Mouse (Mus musculus) CH12.LX (cell line): ENCODE measurements around the gene Arhgap6. TPM values are rescaled to one million over a fixed set of nuclear protein-coding genes. Genes with fewer than 3 reads are reported as not detected.

Experiments used
- DNase-seq: peaks from one replicate; pipeline ENCODE4 v3.0.0-alpha.2; 2013; ENCODE audit errors: extremely low read depth
- H3K27ac ChIP-seq: 2 replicates; pipeline ENCODE4 v1.5.1; 2012; ENCODE audit warnings: low read depth, mild to moderate bottlenecking, control low read depth, moderate library complexity; ENCODE audit not compliant: insufficient read depth
- H3K27me3 ChIP-seq: replicated peaks from 2 replicates; pipeline ENCODE3; 2012; ENCODE audit warnings: inconsistent platforms
- H3K36me3 ChIP-seq, 2 experiments: replicated peaks in 1 of 2; 2 replicates each; pipeline versions ENCODE3 to v1.6.1; 2012; ENCODE audit warnings: inconsistent platforms in 1 of 2, low read length in 1 of 2, mild to moderate bottlenecking in 1 of 2, mixed read lengths in 1 of 2, moderate library complexity in 1 of 2; ENCODE audit not compliant: control insufficient read depth in 1 of 2, insufficient read depth in 1 of 2
- H3K4me1 ChIP-seq, 2 experiments: 2 replicates each; pipeline ENCODE4 v1.6.1; 2012; ENCODE audit warnings: inconsistent platforms in 1 of 2, moderate library complexity in 1 of 2; ENCODE audit not compliant: insufficient read depth in 2 of 2, control insufficient read depth in 1 of 2
- H3K4me2 ChIP-seq: 2 replicates; pipeline ENCODE4 v1.6.1; 2012; ENCODE audit warnings: low read depth, mild to moderate bottlenecking, control low read depth; ENCODE audit not compliant: poor library complexity, insufficient read depth, severe bottlenecking
- H3K4me3 ChIP-seq, 3 experiments: fragments of 150-350 bp in 1 of 3; sonication (generic) in 1 of 3; replicated peaks in 1 of 3; 2 replicates each; pipeline versions ENCODE3 to v1.5.1; 2011 to 2012; ENCODE audit warnings: low read depth in 2 of 3, low read length in 2 of 3, mild to moderate bottlenecking in 2 of 3, moderate library complexity in 2 of 3, control low read depth in 1 of 3, improper control_type of control experiment in 1 of 3, inconsistent platforms in 1 of 3, mixed read lengths in 1 of 3; ENCODE audit not compliant: poor library complexity in 1 of 3
- H3K79me2 ChIP-seq: replicated peaks from 2 replicates; pipeline ENCODE4 v1.6.1; 2012; ENCODE audit warnings: mild to moderate bottlenecking, moderate library complexity; ENCODE audit not compliant: control insufficient read depth, poor library complexity, insufficient read depth, severe bottlenecking; ENCODE audit errors: extremely low read depth
- H3K9ac ChIP-seq: 2 replicates; pipeline ENCODE4 v1.6.1; 2012; ENCODE audit warnings: low read depth, mild to moderate bottlenecking, control low read depth, moderate library complexity; ENCODE audit not compliant: insufficient read depth
- H3K9me3 ChIP-seq: replicated peaks from 2 replicates; pipeline ENCODE3; 2012; ENCODE audit warnings: low read length, inconsistent platforms, mixed read lengths
- BHLHE40 ChIP-seq: IDR thresholded peaks from 2 replicates; pipeline ENCODE4 v1.6.1; 2011; ENCODE audit warnings: mild to moderate bottlenecking, low read depth, low read length, improper control_type of control experiment
- CHD1 ChIP-seq: IDR thresholded peaks from 2 replicates; pipeline ENCODE4 v1.6.1; 2012; ENCODE audit warnings: low read depth, low read length, improper control_type of control experiment, inconsistent platforms
- CTCF ChIP-seq, 2 experiments: IDR thresholded peaks in 1 of 2; conservative IDR thresholded peaks in 1 of 2; 2 replicates each; pipeline ENCODE4 v1.5.1; 2011 to 2012; ENCODE audit warnings: low read depth in 2 of 2, low read length in 2 of 2, improper control_type of control experiment in 1 of 2, inconsistent platforms in 1 of 2, mild to moderate bottlenecking in 1 of 2, moderate library complexity in 1 of 2
- E2F4 ChIP-seq: IDR thresholded peaks from 2 replicates; pipeline ENCODE4 v1.6.1; 2011; ENCODE audit warnings: low read depth, low read length, improper control_type of control experiment; ENCODE audit not compliant: insufficient replicate concordance
- ELF1 ChIP-seq: IDR thresholded peaks from 2 replicates; pipeline ENCODE4 v1.6.1; 2014; ENCODE audit warnings: low read depth, mild to moderate bottlenecking, inconsistent platforms, low read length, improper control_type of control experiment
- EP300 ChIP-seq: IDR thresholded peaks from 2 replicates; pipeline ENCODE4 v1.6.1; 2011; ENCODE audit warnings: low read length, improper control_type of control experiment
- ETS1 ChIP-seq: conservative IDR thresholded peaks from 2 replicates; pipeline ENCODE4 v1.6.1; 2012; ENCODE audit warnings: low read depth, mild to moderate bottlenecking, inconsistent platforms, low read length, improper control_type of control experiment, moderate library complexity
- JUN ChIP-seq: IDR thresholded peaks from 2 replicates; pipeline ENCODE4 v1.6.1; 2011; ENCODE audit warnings: low read depth, mild to moderate bottlenecking, low read length, improper control_type of control experiment, moderate library complexity; ENCODE audit not compliant: insufficient read depth
- JUND ChIP-seq: conservative IDR thresholded peaks from 2 replicates; pipeline ENCODE4 v1.6.1; 2011; ENCODE audit warnings: low read depth, low read length, improper control_type of control experiment
- MAFK ChIP-seq: IDR thresholded peaks from 2 replicates; pipeline ENCODE4 v1.6.1; 2011; ENCODE audit warnings: low read length, improper control_type of control experiment; ENCODE audit not compliant: insufficient replicate concordance
- MAX ChIP-seq: IDR thresholded peaks from 2 replicates; pipeline ENCODE4 v1.6.1; 2011; ENCODE audit warnings: low read length, improper control_type of control experiment
- MAZ ChIP-seq: IDR thresholded peaks from 2 replicates; pipeline ENCODE4 v1.6.1; 2012; ENCODE audit warnings: low read depth, mild to moderate bottlenecking, inconsistent platforms, low read length, improper control_type of control experiment, moderate library complexity
- MEF2A ChIP-seq: IDR thresholded peaks from 2 replicates; pipeline ENCODE4 v1.6.1; 2014; ENCODE audit warnings: low read depth, mild to moderate bottlenecking, inconsistent platforms, low read length, improper control_type of control experiment, borderline replicate concordance
- NELFE ChIP-seq: IDR thresholded peaks from 2 replicates; pipeline ENCODE4 v1.6.1; 2011; ENCODE audit warnings: low read depth, low read length, improper control_type of control experiment
- PAX5 ChIP-seq: IDR thresholded peaks from 2 replicates; pipeline ENCODE4 v1.6.1; 2012; ENCODE audit warnings: low read length, inconsistent platforms, mixed read lengths
- POLR2AphosphoS2 ChIP-seq: IDR thresholded peaks from 2 replicates; pipeline ENCODE4 v1.6.1; 2011; ENCODE audit warnings: low read depth, low read length, improper control_type of control experiment
- RAD21 ChIP-seq: IDR thresholded peaks from 2 replicates; pipeline ENCODE4 v1.6.1; 2011; ENCODE audit warnings: low read depth, mild to moderate bottlenecking, low read length, improper control_type of control experiment, moderate library complexity
- RCOR1 ChIP-seq: conservative IDR thresholded peaks from 2 replicates; pipeline ENCODE4 v1.6.1; 2012; ENCODE audit warnings: low read depth, mild to moderate bottlenecking, inconsistent platforms, low read length, improper control_type of control experiment
- SMC3 ChIP-seq: IDR thresholded peaks from 2 replicates; pipeline ENCODE4 v1.6.1; 2011; ENCODE audit warnings: low read depth, low read length, improper control_type of control experiment
- TBP ChIP-seq: conservative IDR thresholded peaks from 2 replicates; pipeline ENCODE4 v1.6.1; 2011; ENCODE audit warnings: low read depth, low read length, improper control_type of control experiment
- USF2 ChIP-seq: conservative IDR thresholded peaks from 2 replicates; pipeline ENCODE4 v1.6.1; 2011; ENCODE audit warnings: low read depth, low read length, improper control_type of control experiment
- ZMIZ1 ChIP-seq: IDR thresholded peaks from 2 replicates; pipeline ENCODE4 v1.6.1; 2012; ENCODE audit warnings: low read depth, mild to moderate bottlenecking, inconsistent platforms, low read length, improper control_type of control experiment
- dilution Hi-C: fragments of 300-500 bp; cut with MboI; formaldehyde crosslinking; loops from 2 replicates; pipeline ENCODE4 v1.14.3; 2020; ENCODE audit warnings: low sequenced_read_pairs; ENCODE audit not compliant: extremely low pct_unique_long_range_greater_than_20kb, extremely low pct_ligation_motif_present
- in situ Hi-C: fragments of 300-500 bp; cut with MboI; formaldehyde crosslinking; loops from 3 replicates; pipeline ENCODE4 v1.14.3; 2019; ENCODE audit warnings: low sequenced_read_pairs, low pct_ligation_motif_present, low pct_unique_long_range_greater_than_20kb, mixed read lengths
- polyA plus RNA-seq: library from polyadenylated mRNA; unstranded; fragments of >175 nt; gene quantifications from 2 replicates; pipeline ENCODE4 v1.2.1, GENCODE M21; 2012; ENCODE audit warnings: low read depth; ENCODE audit not compliant: insufficient read length
- total RNA-seq, 2 experiments: library from RNA; depleted of rRNA; stranded (reverse); fragments of 300-350 nt in 1 of 2; fragments of >200 nt in 1 of 2; gene quantifications; 2 replicates each; pipeline ENCODE4 v1.2.3; 2012 to 2014

The Arhgap6 gene
- total and polyA plus RNA-seq, 3 experiments, result 0.13 to 0.47 (median 0.46) TPM

DNA sequence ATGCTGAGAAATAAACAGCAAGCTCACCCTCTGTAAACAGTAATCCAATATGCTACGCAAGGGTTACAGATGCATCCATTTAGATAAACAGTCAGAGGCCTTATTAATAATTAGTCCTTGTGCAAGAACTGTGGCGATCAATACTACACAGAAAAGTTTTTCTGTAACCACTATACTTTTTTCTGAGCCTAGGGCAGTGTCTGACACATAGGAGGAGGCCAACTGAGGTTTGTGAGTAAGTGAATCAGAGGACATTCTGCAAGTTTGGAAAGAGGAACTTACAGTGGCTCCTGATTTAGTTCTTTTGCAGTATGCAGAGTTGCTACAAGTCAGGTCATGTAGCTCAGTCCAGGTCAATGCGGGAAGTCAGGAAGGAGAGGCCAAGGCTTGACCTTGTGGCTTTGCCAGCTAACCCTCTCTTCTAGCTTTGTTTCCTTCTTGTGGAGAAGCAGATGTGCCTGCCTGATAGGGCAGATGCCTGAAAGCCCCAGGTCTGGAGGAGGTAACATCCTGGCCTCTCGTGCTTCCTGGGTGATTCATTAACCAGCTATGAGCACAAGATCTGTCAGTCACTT is 311.2 kb downstream of the Arhgap6 start:
- Histone ChIP-seq H3K9ac (no peak overlapping the region), H3K4me3 (no peak overlapping the region), H3K36me3 (no peaks in the 10 kb centered on the region), H3K4me1 (peaks cover 0 to 14% of the 10 kb centered on the region in 2 experiments; a peak in 1 of 4 replicates), H3K79me2 (no peaks in the 10 kb centered on the region), H3K27me3 (no peaks in the 10 kb centered on the region), H3K9me3 (no peaks in the 10 kb centered on the region), H3K4me2 (0 out of 2 replicates have a peak overlapping the region, but pooled peaks have one; percentile 2), H3K27ac (peak overlapping the region; percentile 42)
- TF ChIP-seq EP300 (peak; percentile 39; the same call in 1 of the 2 replicates), MEF2A (peak; percentile 46; the same call in 1 of the 2 replicates), BHLHE40 (peak; percentile 33; the same call in 1 of the 2 replicates), RCOR1 (no peak), JUND (no peak), CHD1 (peak; percentile 74), ELF1 (peak; percentile 27; the same call in 1 of the 2 replicates), NELFE (no peak), USF2 (no peak)
- dilution Hi-C loops (no loop called here), in situ Hi-C loops (no loop called here)
- peak; percentile 48 for DNase-seq

GRCm38 (mm10) chrX:169107372-169107771 is 312.5 kb downstream of the Arhgap6 start:
- Histone ChIP-seq H3K27me3 (no peaks in the 10 kb centered on the region), H3K9me3 (no peaks in the 10 kb centered on the region), H3K9ac (no peak overlapping the region), H3K4me2 (no peak overlapping the region), H3K79me2 (no peaks in the 10 kb centered on the region)
- in situ Hi-C loops, result no loop called here
- TF ChIP-seq ETS1 (no peak), MAZ (no peak), E2F4 (no peak), TBP (no peak), MAFK (no peak), SMC3 (no peak), JUN (no peak), RAD21 (no peak), MAX (no peak), PAX5 (no peak), JUND (no peak), POLR2AphosphoS2 (no peak), CHD1 (no peak), MEF2A (no peak), CTCF (conservative IDR thresholded peaks at IDR 0.05 in 1 of 2, IDR thresholded peaks at IDR 0.05 in 1 of 2; ENCODE audit: low read depth in 2 of 2, low read length in 2 of 2) (no peak), ZMIZ1 (no peak)
- TF ChIP-seq, all 38 proteins: peak for 0
- Histone ChIP-seq H3K4me3 (no peak overlapping the region), H3K36me3 (no peaks in the 10 kb centered on the region), H3K27ac (no peak overlapping the region), H3K4me1 (peaks cover 0 to 14% of the 10 kb centered on the region in 2 experiments; a peak in 1 of 4 replicates)
- dilution Hi-C loops, result no loop called here
- DNase-seq, result no peak
